Mouse (Mus musculus) thymus, postnatal 14 days (tissue): ENCODE results near the gene Pkdcc.

Experiments
- DNase-seq: peaks from one replicate; pipeline ENCODE4 v3.0.0; 2021

The Pkdcc gene

GRCm38 (mm10) chr17:83248467-83248866 is 33.4 kb downstream of the Pkdcc start:
- DNase-seq = no peak

DNA sequence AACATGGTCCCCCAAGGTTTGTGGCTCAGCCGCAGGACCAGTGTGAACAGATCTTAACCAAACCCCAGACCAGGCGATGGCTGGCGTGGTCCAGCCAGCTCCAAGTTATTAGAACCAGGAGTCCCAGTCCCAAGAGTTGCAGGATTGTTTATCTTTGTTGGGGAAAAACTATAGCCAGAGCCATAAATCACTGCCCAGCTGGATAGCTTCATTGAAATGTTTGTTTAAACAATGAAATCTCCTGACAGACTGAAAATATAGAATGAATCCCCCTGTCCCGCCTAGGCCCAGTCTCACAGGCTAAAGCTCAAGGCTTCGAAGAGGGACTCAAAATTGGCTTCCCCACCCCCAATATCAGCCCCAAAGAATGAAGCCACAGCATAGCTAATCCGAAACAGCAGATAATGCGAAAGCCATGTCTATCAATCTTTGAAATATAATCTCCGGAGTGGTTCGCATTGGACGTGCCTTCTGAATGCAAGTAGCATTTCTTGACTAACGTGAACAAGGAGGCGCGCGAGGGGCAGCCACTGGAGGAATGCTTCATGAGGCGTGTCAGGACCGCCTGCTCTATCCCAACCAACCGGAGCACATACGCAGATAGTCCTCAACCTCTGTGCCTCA is 35.9 kb downstream of the Pkdcc start:
- no peak for DNase-seq

GRCm38 (mm10) chr17:83253051-83253649 is 38.1 kb downstream of the Pkdcc start:
- DNase-seq = peak; percentile 52

GRCm38 (mm10) chr17:83267202-83268128 is 52.4 kb downstream of the Pkdcc start:
- peak; percentile 84 for DNase-seq

GRCm38 (mm10) chr17:83271509-83271908 is 56.4 kb downstream of the Pkdcc start:
- peak; percentile 86 for DNase-seq

DNA sequence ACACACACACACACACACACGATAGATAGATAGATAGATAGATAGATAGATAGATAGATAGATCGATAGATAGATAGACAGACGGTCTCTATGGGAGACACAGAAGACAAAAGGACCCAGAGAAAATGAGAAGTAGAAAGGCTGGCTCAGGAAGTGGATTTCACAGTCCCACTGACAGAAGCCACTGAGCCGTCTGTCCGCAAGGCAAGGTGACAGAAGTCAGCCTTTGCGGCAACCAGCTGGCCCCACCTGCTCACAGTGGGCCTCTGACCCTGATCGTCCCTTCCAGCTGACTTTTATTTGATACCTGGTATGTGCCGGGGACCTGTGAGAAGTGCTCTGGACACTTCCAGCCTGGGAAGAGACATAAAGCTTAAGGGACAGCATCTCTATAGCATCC is 57.5 kb downstream of the Pkdcc start:
- no peak for DNase-seq

DNA sequence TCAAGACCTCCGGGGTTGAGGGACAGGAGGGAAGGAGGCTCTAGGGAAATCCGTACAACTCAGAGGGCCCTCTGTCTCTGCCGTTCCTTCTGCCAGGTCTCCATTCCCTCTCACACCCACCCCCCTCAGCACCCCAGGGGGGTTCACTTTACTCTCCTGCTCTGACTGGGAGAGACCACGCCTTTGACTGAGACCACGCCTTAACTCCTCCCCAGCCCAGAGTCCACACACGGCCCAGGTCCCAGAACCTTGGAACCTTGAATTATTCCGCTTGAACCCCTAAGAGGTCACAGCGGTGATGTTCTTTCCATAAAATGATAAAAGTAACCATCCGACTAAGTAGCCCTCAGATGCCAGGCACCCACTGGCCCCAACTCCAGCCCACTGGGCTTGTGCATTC is 58.5 kb downstream of the Pkdcc start:
- DNase-seq = no peak

DNA sequence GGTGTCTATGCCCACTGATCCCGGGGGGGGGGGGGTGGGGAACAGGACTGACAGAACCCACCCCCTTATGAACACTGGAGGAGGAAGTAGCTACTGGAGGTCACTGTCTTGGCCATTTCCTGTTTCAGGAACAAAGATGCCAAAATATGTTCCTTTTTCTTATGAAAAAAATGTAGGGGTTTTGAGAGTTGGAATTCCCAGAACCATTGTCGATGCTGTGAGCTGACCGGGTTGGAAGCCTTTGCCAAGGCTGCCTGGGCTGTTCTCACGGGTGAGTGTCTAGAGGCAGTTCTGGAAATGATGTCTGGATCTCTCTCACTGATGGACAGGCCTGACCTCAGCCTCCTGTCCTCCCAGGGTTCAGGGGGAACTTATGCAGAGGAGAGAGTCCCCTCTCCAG is 59.0 kb downstream of the Pkdcc start:
- DNase-seq = no peak
